Mouse (Mus musculus): Measurements from ENCODE around the gene Frmd5. TPM values are rescaled to one million over a fixed set of nuclear protein-coding genes. Genes with fewer than 3 reads are reported as not detected.

Gene Frmd5
- polyA plus RNA-seq, 1 experiment: 8.8 TPM

DNA sequence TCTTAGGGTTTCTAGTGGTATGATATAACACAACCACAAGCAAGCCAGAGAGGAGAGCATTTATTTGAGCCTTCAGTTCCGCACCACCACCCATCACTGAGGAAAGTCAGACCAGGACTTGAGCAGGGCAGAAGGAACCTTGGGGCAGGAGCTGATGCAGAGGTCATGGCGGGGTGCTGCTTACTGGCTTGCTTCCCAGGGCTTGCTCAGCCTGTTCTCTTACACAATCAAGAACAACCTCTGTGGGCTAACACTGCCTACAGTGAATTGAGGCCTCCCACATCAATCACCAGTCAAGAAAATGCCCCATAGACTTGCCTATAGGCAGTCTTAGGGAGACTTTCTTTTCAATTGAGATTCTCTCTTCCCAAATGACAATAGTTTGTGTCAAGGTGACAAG is 118.8 kb downstream of the Frmd5 start:
- 90% methylated on average over 2 of the region's 2 CpGs for WGBS
- DNase-seq: no peak

DNA sequence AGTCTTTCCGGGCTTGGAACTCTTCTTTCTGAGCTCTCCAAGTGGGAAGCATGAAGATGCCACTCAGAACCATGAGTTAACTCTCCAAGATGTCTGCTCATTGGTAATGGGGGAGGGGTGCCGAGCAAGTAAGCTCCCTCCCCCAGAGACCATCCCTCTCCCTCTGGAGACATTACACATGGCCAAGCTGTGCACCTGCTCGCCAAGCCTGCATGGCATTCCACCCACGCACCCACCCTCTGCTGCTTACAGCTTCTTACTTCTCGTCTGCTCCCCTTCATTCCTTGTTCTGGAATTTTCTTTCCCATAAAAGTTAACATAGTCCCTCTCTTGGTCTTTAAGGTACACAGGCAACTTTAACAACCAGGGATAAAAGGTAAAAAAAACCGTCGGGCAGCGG is 123.3 kb downstream of the Frmd5 start:
- TF ChIP-seq CTCF (IDR thresholded peaks at IDR 0.05; ENCODE audit: borderline replicate concordance, control insufficient read depth, extremely low read depth, insufficient read depth, low read length, poor library complexity) (no peak), POLR2A (IDR thresholded peaks at IDR 0.05; ENCODE audit: control insufficient read depth, extremely low read depth, insufficient read depth, low read length, poor library complexity) (no peak)
- Histone ChIP-seq H3K4me3 (ENCODE audit: control insufficient read depth, insufficient read depth, low read length) (no peak overlapping the region), H3K4me1 (replicated peaks; ENCODE audit: control insufficient read depth, insufficient read depth, low read length) (no peaks in the 10 kb centered on the region), H3K36me3 (ENCODE audit: control insufficient read depth, insufficient read depth, low read length) (no peaks in the 10 kb centered on the region), H3K27ac (ENCODE audit: control insufficient read depth, insufficient read depth, low read length) (no peak overlapping the region), H3K27me3 (ENCODE audit: control insufficient read depth, insufficient read depth, low read length) (no peaks in the 10 kb centered on the region)
- DNase-seq: no peak
- 95% methylated on average over 8 of the region's 8 CpGs for WGBS

More for the DNA sequence above, 118.8 kb downstream of the Frmd5 start:
- Histone ChIP-seq H3K4me1 (replicated peaks; ENCODE audit: control insufficient read depth, insufficient read depth, low read length) (no peaks in the 10 kb centered on the region), H3K36me3 (ENCODE audit: control insufficient read depth, insufficient read depth, low read length) (no peaks in the 10 kb centered on the region), H3K27ac (ENCODE audit: control insufficient read depth, insufficient read depth, low read length) (no peak overlapping the region), H3K4me3 (ENCODE audit: control insufficient read depth, insufficient read depth, low read length) (no peak overlapping the region), H3K27me3 (ENCODE audit: control insufficient read depth, insufficient read depth, low read length) (no peaks in the 10 kb centered on the region)
- TF ChIP-seq POLR2A (IDR thresholded peaks at IDR 0.05; ENCODE audit: control insufficient read depth, extremely low read depth, insufficient read depth, low read length, poor library complexity) (no peak), CTCF (IDR thresholded peaks at IDR 0.05; ENCODE audit: borderline replicate concordance, control insufficient read depth, extremely low read depth, insufficient read depth, low read length, poor library complexity) (no peak)

DNA sequence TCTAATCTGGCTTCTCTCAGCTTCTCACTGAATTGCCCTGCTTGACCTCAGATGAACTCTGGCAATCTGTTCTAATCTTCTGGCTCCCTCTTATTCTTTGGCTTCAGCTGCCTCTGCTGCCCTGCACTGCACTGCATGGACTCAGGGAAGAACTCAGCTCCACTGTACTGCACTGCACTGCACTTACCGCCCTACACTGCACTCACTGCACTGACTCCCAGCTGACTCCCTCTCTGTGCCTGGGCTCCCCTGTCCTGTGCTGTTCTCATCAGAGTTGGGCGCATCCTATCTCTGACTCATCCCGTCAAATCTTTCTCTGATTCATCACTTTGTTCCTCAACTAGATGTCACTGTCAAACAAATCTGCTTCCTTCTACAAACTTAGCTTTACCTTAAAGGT is 124.5 kb downstream of the Frmd5 start:
- Histone ChIP-seq H3K27ac (ENCODE audit: control insufficient read depth, insufficient read depth, low read length) (no peak overlapping the region), H3K36me3 (ENCODE audit: control insufficient read depth, insufficient read depth, low read length) (no peaks in the 10 kb centered on the region), H3K27me3 (ENCODE audit: control insufficient read depth, insufficient read depth, low read length) (no peaks in the 10 kb centered on the region), H3K4me1 (replicated peaks; ENCODE audit: control insufficient read depth, insufficient read depth, low read length) (no peaks in the 10 kb centered on the region), H3K4me3 (ENCODE audit: control insufficient read depth, insufficient read depth, low read length) (no peak overlapping the region)
- 96% methylated on average over 3 of the region's 3 CpGs for WGBS
- DNase-seq: no peak
- TF ChIP-seq POLR2A (IDR thresholded peaks at IDR 0.05; ENCODE audit: control insufficient read depth, extremely low read depth, insufficient read depth, low read length, poor library complexity) (no peak), CTCF (IDR thresholded peaks at IDR 0.05; ENCODE audit: borderline replicate concordance, control insufficient read depth, extremely low read depth, insufficient read depth, low read length, poor library complexity) (no peak)

DNA sequence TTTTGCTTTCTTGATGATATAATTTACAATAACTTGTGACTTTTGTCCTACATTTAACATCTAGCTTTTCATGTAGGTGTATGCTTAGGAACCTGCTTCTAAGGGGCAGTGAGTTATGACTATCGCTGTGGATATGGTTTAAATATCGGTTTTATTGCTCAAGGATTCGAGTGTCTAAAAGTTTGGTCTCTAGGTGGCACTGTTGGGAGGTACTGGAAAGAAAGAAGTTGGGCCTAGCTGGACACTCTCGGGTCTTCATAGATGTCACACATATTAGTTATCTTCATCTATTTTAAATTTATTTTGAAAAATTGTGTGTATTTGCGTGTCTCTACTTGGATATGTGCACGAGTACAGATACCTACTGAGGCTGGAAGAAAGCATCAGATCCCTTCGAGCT is 127.2 kb downstream of the Frmd5 start:
- no peak overlapping the region for H3K4me3 ChIP-seq (ENCODE audit: control insufficient read depth, insufficient read depth, low read length)
- no peak overlapping the region for H3K27ac ChIP-seq (ENCODE audit: control insufficient read depth, insufficient read depth, low read length)
- no peaks in the 10 kb centered on the region for H3K4me1 ChIP-seq (replicated peaks; ENCODE audit: control insufficient read depth, insufficient read depth, low read length)
- no peaks in the 10 kb centered on the region for H3K36me3 ChIP-seq (ENCODE audit: control insufficient read depth, insufficient read depth, low read length)
- WGBS: 74% methylated on average over 7 of the region's 7 CpGs
- no peak for DNase-seq
- no peak for TF ChIP-seq CTCF (IDR thresholded peaks at IDR 0.05; ENCODE audit: borderline replicate concordance, control insufficient read depth, extremely low read depth, insufficient read depth, low read length, poor library complexity)
- H3K27me3 ChIP-seq (ENCODE audit: control insufficient read depth, insufficient read depth, low read length): no peaks in the 10 kb centered on the region

GRCm38 (mm10) chr2:121677649-121677986 is 129.3 kb downstream of the Frmd5 start:
- Histone ChIP-seq H3K4me3 (ENCODE audit: control insufficient read depth, insufficient read depth, low read length) (no peak overlapping the region), H3K4me1 (replicated peaks; ENCODE audit: control insufficient read depth, insufficient read depth, low read length) (no peaks in the 10 kb centered on the region), H3K36me3 (ENCODE audit: control insufficient read depth, insufficient read depth, low read length) (no peaks in the 10 kb centered on the region), H3K27ac (ENCODE audit: control insufficient read depth, insufficient read depth, low read length) (no peak overlapping the region), H3K27me3 (ENCODE audit: control insufficient read depth, insufficient read depth, low read length) (no peaks in the 10 kb centered on the region)
- DNase-seq: no peak
- 77% methylated on average over 6 of the region's 6 CpGs for WGBS
- TF ChIP-seq POLR2A (IDR thresholded peaks at IDR 0.05; ENCODE audit: control insufficient read depth, extremely low read depth, insufficient read depth, low read length, poor library complexity): no peak
- no peak for TF ChIP-seq CTCF (IDR thresholded peaks at IDR 0.05; ENCODE audit: borderline replicate concordance, control insufficient read depth, extremely low read depth, insufficient read depth, low read length, poor library complexity)

DNA sequence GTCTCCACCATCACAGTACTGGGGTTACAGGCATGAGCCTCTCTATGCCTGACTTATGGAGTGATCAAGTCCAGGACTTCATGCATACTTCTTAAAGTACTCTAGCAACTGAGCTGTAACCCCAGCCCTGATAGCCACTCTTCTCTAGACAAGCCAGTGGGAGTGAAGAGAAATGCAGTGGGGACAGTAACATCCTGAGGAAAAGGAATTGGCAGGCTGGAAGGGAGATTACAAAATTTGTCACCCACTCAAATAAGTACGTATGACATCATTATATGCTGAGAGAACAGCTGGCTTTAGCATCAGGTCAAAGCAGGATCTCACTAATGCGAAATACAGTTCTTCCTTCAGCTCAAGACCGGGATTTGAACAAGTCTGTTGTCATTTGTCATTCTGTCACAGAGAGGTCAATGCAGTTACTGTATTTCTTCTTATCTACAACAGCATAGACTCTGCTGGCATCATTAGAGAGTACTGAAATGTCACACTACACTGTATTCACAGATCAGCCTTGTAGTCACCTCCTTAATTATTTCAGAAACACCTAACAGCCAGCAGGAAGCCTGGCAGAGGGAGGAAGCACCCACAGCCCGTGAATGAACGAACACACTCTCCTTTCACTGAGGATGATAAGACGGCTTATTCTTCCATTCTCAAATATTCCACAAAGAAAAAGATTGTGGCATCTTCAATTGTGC is 129.8 kb downstream of the Frmd5 start:
- WGBS: 52% methylated on average over 6 of the region's 6 CpGs
- TF ChIP-seq POLR2A (IDR thresholded peaks at IDR 0.05; ENCODE audit: control insufficient read depth, extremely low read depth, insufficient read depth, low read length, poor library complexity): no peak
- no peak for TF ChIP-seq CTCF (IDR thresholded peaks at IDR 0.05; ENCODE audit: borderline replicate concordance, control insufficient read depth, extremely low read depth, insufficient read depth, low read length, poor library complexity)
- DNase-seq: no peak
- Histone ChIP-seq H3K4me3 (ENCODE audit: control insufficient read depth, insufficient read depth, low read length) (no peak overlapping the region), H3K4me1 (replicated peaks; ENCODE audit: control insufficient read depth, insufficient read depth, low read length) (no peaks in the 10 kb centered on the region), H3K27me3 (ENCODE audit: control insufficient read depth, insufficient read depth, low read length) (no peaks in the 10 kb centered on the region), H3K36me3 (ENCODE audit: control insufficient read depth, insufficient read depth, low read length) (no peaks in the 10 kb centered on the region), H3K27ac (ENCODE audit: control insufficient read depth, insufficient read depth, low read length) (no peak overlapping the region)

- Histone ChIP-seq H3K4me3 (ENCODE audit: control insufficient read depth, insufficient read depth, low read length) (no peak overlapping the region), H3K27me3 (ENCODE audit: control insufficient read depth, insufficient read depth, low read length) (no peaks in the 10 kb centered on the region), H3K27ac (ENCODE audit: control insufficient read depth, insufficient read depth, low read length) (no peak overlapping the region), H3K36me3 (ENCODE audit: control insufficient read depth, insufficient read depth, low read length) (no peaks in the 10 kb centered on the region), H3K4me1 (replicated peaks; ENCODE audit: control insufficient read depth, insufficient read depth, low read length) (no peaks in the 10 kb centered on the region)
- no peak for TF ChIP-seq CTCF (IDR thresholded peaks at IDR 0.05; ENCODE audit: borderline replicate concordance, control insufficient read depth, extremely low read depth, insufficient read depth, low read length, poor library complexity)
- no peak for TF ChIP-seq POLR2A (IDR thresholded peaks at IDR 0.05; ENCODE audit: control insufficient read depth, extremely low read depth, insufficient read depth, low read length, poor library complexity)
- WGBS: 59% methylated on average over 5 of the region's 5 CpGs
- DNase-seq: no peak
Observed at GRCm38 (mm10) chr2:121675895-121676294, 131.0 kb downstream of the Frmd5 start.

All from thymus, adult 2 months (tissue).